Mouse (Mus musculus) embryonic fibroblast, embryonic 13.5 days (primary cell): ENCODE results near the gene Ino80.

Experiments
- CTCF ChIP-seq: IDR thresholded peaks from 2 replicates; pipeline ENCODE4 v1.5.1; 2011; ENCODE audit warnings: mild to moderate bottlenecking, control low read depth, low read length, moderate library complexity, borderline replicate concordance; ENCODE audit not compliant: insufficient read depth
- POLR2A ChIP-seq: IDR thresholded peaks from 2 replicates; pipeline ENCODE4 v1.6.1; 2011; ENCODE audit warnings: low read depth, mild to moderate bottlenecking, control low read depth, low read length, moderate library complexity

- TF ChIP-seq CTCF (no peak), POLR2A (peak; percentile 97)
Measured at GRCm38 (mm10) chr2:119350555-119351486, 126.7 kb downstream of the Ino80 start, which contains the start of gene Chac1.
